Mouse (Mus musculus) myocyte (in vitro differentiated cells): Measurements from ENCODE around the gene Letmd1.

Experiments
- E2F4 ChIP-seq: IDR thresholded peaks from one replicate; pipeline ENCODE4 v1.6.1; 2011; ENCODE audit warnings: mild to moderate bottlenecking, control low read depth, moderate library complexity; ENCODE audit not compliant: insufficient read depth
- MAX ChIP-seq: IDR thresholded peaks from one replicate; pipeline ENCODE4 v1.6.1; 2011; ENCODE audit warnings: low read depth, mild to moderate bottlenecking, control low read depth
- POLR2A ChIP-seq: IDR thresholded peaks from one replicate; pipeline ENCODE4 v1.6.1; 2011; ENCODE audit warnings: low read depth, mild to moderate bottlenecking, control low read depth, moderate library complexity; ENCODE audit not compliant: insufficient read length
- REST ChIP-seq: IDR thresholded peaks from one replicate; pipeline ENCODE4 v1.6.1; 2011; ENCODE audit warnings: mild to moderate bottlenecking, control low read depth, moderate library complexity; ENCODE audit not compliant: insufficient read depth, insufficient read length
- TCF3 ChIP-seq: IDR thresholded peaks from one replicate; pipeline ENCODE4 v1.6.1; 2011; ENCODE audit warnings: low read depth, control low read depth; ENCODE audit not compliant: insufficient read length

DNA sequence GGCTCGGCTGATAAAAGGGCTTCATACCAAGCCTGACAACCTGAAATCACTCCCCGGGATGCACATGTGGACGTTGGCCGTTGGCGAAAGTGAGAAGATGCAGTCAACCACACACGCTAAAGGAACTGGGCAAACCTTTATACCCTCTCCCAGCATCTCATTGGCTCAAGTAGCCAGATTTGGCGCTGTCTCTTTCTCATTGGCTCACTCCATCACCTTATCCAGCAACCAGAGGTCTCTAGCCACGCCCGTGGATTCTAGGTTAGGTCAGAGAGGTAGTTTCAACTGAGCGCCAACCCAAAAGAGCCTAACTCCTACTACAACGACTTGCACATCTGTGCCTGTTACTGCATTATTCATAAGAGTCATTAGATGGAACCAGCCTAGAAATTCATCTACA lies 16.3 kb upstream of the Letmd1 start:
- no peak for TF ChIP-seq POLR2A
- TF ChIP-seq MAX = no peak
- TF ChIP-seq TCF3 = no peak
- no peak for TF ChIP-seq REST
- no peak for TF ChIP-seq E2F4
